ENCODE assay signal across 18 mouse cellular contexts in the genomic region with DNA sequence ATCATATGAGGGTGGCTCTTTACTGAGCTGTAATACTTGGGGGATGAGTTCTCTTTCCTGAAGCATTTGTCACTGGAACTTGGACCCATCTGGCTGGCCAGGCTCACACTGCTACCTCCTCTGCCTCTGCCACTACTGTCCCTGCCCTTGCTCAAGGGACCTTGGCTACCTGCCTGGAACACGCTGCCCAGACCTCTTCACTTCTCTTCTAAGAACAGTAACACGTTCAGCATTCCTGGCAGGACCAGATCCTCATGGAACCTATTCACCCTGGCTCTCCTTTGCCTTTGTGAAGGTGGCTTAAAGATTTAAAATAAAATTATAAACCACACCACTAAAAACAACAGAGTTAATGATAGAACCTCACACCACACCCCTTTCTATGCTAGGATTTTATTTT.
DNase-seq lines count a peak whose midpoint lies in the region; ATAC-seq and TF ChIP-seq lines count a peak whose summit lies in the region.
"Had no signal": no experiment of that assay in that cellular context is flagged by ENCODE, and none has a peak within 500 bp of the region (broad histone marks: within the 10 kb centered on the region; RNA-seq: fewer than 3 reads in every experiment).

No protein-coding gene starts in this region.

- no peak for TF ChIP-seq EP300 in heart, postnatal 0 days (IDR thresholded peaks at IDR 0.05; ENCODE audit: low read depth)

- no peak for TF ChIP-seq POLR2A in kidney, adult 2 months (IDR thresholded peaks at IDR 0.05; ENCODE audit: low read depth, low read length)

- peak overlapping the region; percentile 12; the same call in 1 of the 2 replicates for H3K4me2 ChIP-seq in heart, postnatal 0 days (ENCODE audit: low read depth, low read length)
- H3K4me2 ChIP-seq: embryonic facial prominence, embryonic 12.5 days; midbrain, embryonic 12.5 days; stomach, embryonic 15.5 days had no signal

- no peaks in the 10 kb centered on the region for H3K9me3 ChIP-seq in heart, postnatal 0 days (replicated peaks; ENCODE audit: control insufficient read depth, low read length)
- H3K9me3 ChIP-seq: embryonic facial prominence, embryonic 12.5 days; hindbrain, embryonic 10.5 days; midbrain, embryonic 12.5 days; stomach, embryonic 15.5 days had no signal

- 63% methylated on average over 2 of the region's 2 CpGs for WGBS in kidney, adult 2 months
- WGBS in heart, postnatal 0 days = 28% methylated on average over 2 of the region's 2 CpGs

- H3K9ac ChIP-seq in heart, postnatal 0 days (replicated peaks; ENCODE audit: low read depth, low read length) = no peak overlapping the region
- H3K9ac ChIP-seq: embryonic facial prominence, embryonic 12.5 days; liver, embryonic 14.5 days; midbrain, embryonic 12.5 days; stomach, embryonic 15.5 days had no signal

- DNase-seq in adrenal gland, postnatal 10 days = peak; percentile 39
- DNase-seq in adrenal gland, adult 8-10 months = no peak
- DNase-seq in kidney, adult 2 months = peak; percentile 41
- no peak for DNase-seq in kidney, postnatal 4 days
- DNase-seq in adrenal gland, postnatal 14 days = peak; percentile 31
- DNase-seq in heart, postnatal 0 days (ENCODE audit: low spot score) = peak; percentile 41
- DNase-seq in layer of hippocampus, adult 2 months (ENCODE audit: low spot score in 2 of 2) = no peak
- no peak for DNase-seq in B cell, adult 2 months
- DNase-seq: cerebellum, adult 9-10 months; gastrocnemius, postnatal 25 days; spleen, adult 18-20 months; thymus, postnatal 25 days had no signal

- no peaks in the 10 kb centered on the region for H3K4me1 ChIP-seq in kidney, adult 2 months (ENCODE audit: control insufficient read depth, insufficient read depth, low read length)
- no peaks in the 10 kb centered on the region for H3K4me1 ChIP-seq in heart, postnatal 0 days (ENCODE audit: control insufficient read depth, insufficient read depth)
- H3K4me1 ChIP-seq: embryonic facial prominence, embryonic 12.5 days; stomach, embryonic 15.5 days had no signal

- peak; percentile 70 for ATAC-seq in heart, postnatal 0 days (ENCODE audit: insufficient read depth, low read depth)

- H3K36me3 ChIP-seq in kidney, adult 2 months (ENCODE audit: control insufficient read depth, insufficient read depth, low read length) = no peaks in the 10 kb centered on the region
- H3K36me3 ChIP-seq in heart, postnatal 0 days (replicated peaks; ENCODE audit: control insufficient read depth, insufficient read depth, low read length) = no peaks in the 10 kb centered on the region
- H3K36me3 ChIP-seq: embryonic facial prominence, embryonic 12.5 days; hindbrain, embryonic 10.5 days; midbrain, embryonic 12.5 days; stomach, embryonic 15.5 days had no signal

- no peak overlapping the region for H3K27ac ChIP-seq in kidney, adult 2 months (ENCODE audit: insufficient read depth, low read depth, low read length)
- H3K27ac ChIP-seq in heart, postnatal 0 days (ENCODE audit: low read depth) = 0 out of 2 replicates have a peak overlapping the region, but pooled peaks have one; percentile 25
- no peak overlapping the region for H3K27ac ChIP-seq in layer of hippocampus, adult 2 months
- H3K27ac ChIP-seq: embryonic facial prominence, embryonic 12.5 days; hindbrain, embryonic 10.5 days; liver, embryonic 14.5 days; midbrain, embryonic 12.5 days; stomach, embryonic 15.5 days had no signal

- TF ChIP-seq CTCF in kidney, adult 2 months (conservative IDR thresholded peaks at IDR 0.05; ENCODE audit: insufficient read depth, insufficient read length, low read depth, low read length) = no peak
- no peak for TF ChIP-seq CTCF in heart, postnatal 0 days (IDR thresholded peaks at IDR 0.05; ENCODE audit: low read depth)
- no peak for TF ChIP-seq CTCF in layer of hippocampus, adult 2 months (conservative IDR thresholded peaks at IDR 0.05)

- no peaks in the 10 kb centered on the region; the same call in 1 of the 2 replicates for H3K27me3 ChIP-seq in kidney, adult 2 months (replicated peaks; ENCODE audit: control insufficient read depth, insufficient read depth, low read length)
- no peaks in the 10 kb centered on the region for H3K27me3 ChIP-seq in heart, postnatal 0 days (ENCODE audit: control insufficient read depth, insufficient read depth, low read length)
- H3K27me3 ChIP-seq: embryonic facial prominence, embryonic 12.5 days; stomach, embryonic 15.5 days had no signal

- no peak overlapping the region for H3K4me3 ChIP-seq in kidney, adult 2 months (ENCODE audit: insufficient read depth, low read depth, low read length)
- H3K4me3 ChIP-seq in heart, postnatal 0 days (ENCODE audit: low read depth, low read length) = no peak overlapping the region
- H3K4me3 ChIP-seq in layer of hippocampus, adult 2 months = no peak overlapping the region
- H3K4me3 ChIP-seq: embryonic facial prominence, embryonic 12.5 days; hindbrain, embryonic 10.5 days; midbrain, embryonic 12.5 days; myocyte; stomach, embryonic 15.5 days had no signal

Comparison
In these comparisons a context has a peak if more than half of its experiments do, and no peak if none do; other contexts are left out.
1. DNase-seq: peak in adrenal gland, postnatal 10 days (single experiment), kidney, adult 2 months (single experiment), adrenal gland, postnatal 14 days (single experiment) and heart, postnatal 0 days (single experiment); none in adrenal gland, adult 8-10 months (single experiment), kidney, postnatal 4 days (0 of 2), layer of hippocampus, adult 2 months (0 of 2) and B cell, adult 2 months (0 of 2).